Mouse (Mus musculus) midbrain, embryonic 10.5 days (tissue): Measurements from ENCODE around the gene Tecpr1. TPM values are rescaled to one million over a fixed set of nuclear protein-coding genes. Genes with fewer than 3 reads are reported as not detected.

Experiments
- DNase-seq: peaks from one replicate; pipeline ENCODE4 v3.0.0-alpha.2; 2017; ENCODE audit warnings: low spot score
- H3K27ac ChIP-seq: fragments of 300-500 bp; sonication (generic); replicated peaks from 2 replicates; pipeline ENCODE4 v1.5.1; 2016; ENCODE audit warnings: mild to moderate bottlenecking
- H3K27me3 ChIP-seq: fragments of 300-500 bp; sonication (generic); 2 replicates; pipeline ENCODE4 v1.6.1; 2016; ENCODE audit warnings: low read depth, mild to moderate bottlenecking; ENCODE audit not compliant: poor library complexity, severe bottlenecking
- H3K36me3 ChIP-seq: fragments of 300-500 bp; sonication (generic); 2 replicates; pipeline ENCODE4 v1.6.1; 2016; ENCODE audit warnings: mild to moderate bottlenecking, moderate library complexity
- H3K4me1 ChIP-seq: fragments of 300-500 bp; sonication (generic); 2 replicates; pipeline ENCODE4 v1.6.1; 2016
- H3K4me3 ChIP-seq: fragments of 300-500 bp; sonication (generic); 2 replicates; pipeline ENCODE4 v1.5.1; 2016; ENCODE audit warnings: mild to moderate bottlenecking, moderate library complexity
- H3K9me3 ChIP-seq: fragments of 300-500 bp; sonication (generic); replicated peaks from 2 replicates; pipeline ENCODE4 v1.6.1; 2016; ENCODE audit warnings: mild to moderate bottlenecking
- WGBS: fragments of 180-500 bp; shearing (Covaris S2); methylation state at CpG from one replicate; pipeline ENCODE4 v1.1.7; 2016; 5-methylcytosine and 5-hydroxymethylcytosine counted together
- polyA plus RNA-seq: library from polyadenylated mRNA; unstranded; fragments of >200 nt; fragmentation: Nextera tagmentation; extraction: Ambion mirVana; gene quantifications from 2 replicates; pipeline ENCODE4 v1.2.1, GENCODE M21; 2016

Gene Tecpr1
- polyA plus RNA-seq, 1 experiment from 2014 or later, result 21.7 TPM

- no peak for DNase-seq
- peak overlapping the region; percentile 92 for H3K4me3 ChIP-seq
- H3K4me1 ChIP-seq, result peaks cover 57% of the 10 kb centered on the region
- no peaks in the 10 kb centered on the region for H3K9me3 ChIP-seq
- peaks cover 57% of the 10 kb centered on the region for H3K36me3 ChIP-seq
- H3K27ac ChIP-seq, result 0 out of 2 replicates have a peak overlapping the region, but pooled peaks have one; percentile 29
- 42% methylated on average over 14 of the region's 14 CpGs for WGBS
- H3K27me3 ChIP-seq, result no peaks in the 10 kb centered on the region
Measured at GRCm38 (mm10) chr5:144258131-144258611, 34.8 kb upstream of the Tecpr1 start.

GRCm38 (mm10) chr5:144257451-144258110, 34.2 kb upstream of the Tecpr1 start:
- peak overlapping the region; percentile 92 for H3K4me3 ChIP-seq
- H3K27me3 ChIP-seq, result no peaks in the 10 kb centered on the region
- no peak for DNase-seq
- peaks cover 57% of the 10 kb centered on the region for H3K4me1 ChIP-seq
- peak overlapping the region; percentile 96 for H3K27ac ChIP-seq
- 80% methylated on average over 3 of the region's 3 CpGs for WGBS
- no peaks in the 10 kb centered on the region for H3K9me3 ChIP-seq
- H3K36me3 ChIP-seq, result peaks cover 52% of the 10 kb centered on the region

DNA sequence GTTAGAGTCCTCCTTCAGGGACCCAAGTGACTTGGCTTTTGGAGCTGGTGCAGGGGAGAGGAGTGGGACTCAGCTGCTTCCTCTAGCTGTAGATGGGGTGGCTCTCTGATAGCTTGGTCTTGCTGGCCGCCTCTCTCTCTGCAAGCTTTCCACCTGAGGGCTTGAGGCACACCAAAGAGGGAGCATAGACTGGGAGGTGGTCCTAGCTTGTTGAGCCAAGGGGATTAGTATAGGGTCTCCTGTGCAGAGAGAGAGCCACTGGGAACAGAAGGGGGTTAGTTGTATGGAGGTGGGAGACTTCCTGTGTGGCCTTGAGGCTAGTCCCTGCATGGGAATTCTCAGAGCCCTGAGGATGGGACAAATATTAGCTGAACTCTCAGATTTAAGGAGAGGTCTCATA, 33.5 kb upstream of the Tecpr1 start:
- 42% methylated on average over 1 of the region's 1 CpGs for WGBS
- peak overlapping the region; percentile 96 for H3K27ac ChIP-seq
- no peaks in the 10 kb centered on the region for H3K27me3 ChIP-seq
- no peak for DNase-seq
- peaks cover 47% of the 10 kb centered on the region for H3K36me3 ChIP-seq
- peak overlapping the region; percentile 92 for H3K4me3 ChIP-seq
- H3K4me1 ChIP-seq, result peaks cover 54% of the 10 kb centered on the region
- no peaks in the 10 kb centered on the region for H3K9me3 ChIP-seq

DNA sequence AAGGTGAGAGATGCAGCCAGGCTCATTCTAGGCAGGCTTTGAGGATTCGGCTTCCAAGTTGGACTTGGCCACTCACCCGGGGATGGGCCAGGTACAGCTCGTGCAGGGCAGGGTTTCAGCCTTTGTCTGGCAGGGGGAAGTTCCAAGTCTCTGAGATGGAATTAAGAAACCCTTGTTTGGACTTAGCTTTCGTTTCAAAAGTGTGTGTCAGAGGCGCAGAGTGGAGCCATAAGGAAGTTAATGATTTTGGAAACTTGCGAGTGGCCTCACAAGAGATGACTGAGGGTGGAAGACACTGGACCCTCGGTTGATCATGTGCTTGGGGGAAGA, 33.1 kb upstream of the Tecpr1 start:
- no peaks in the 10 kb centered on the region for H3K9me3 ChIP-seq
- no peak for DNase-seq
- WGBS, result 15% methylated on average over 7 of the region's 7 CpGs
- H3K27ac ChIP-seq, result peak overlapping the region; percentile 96
- H3K36me3 ChIP-seq, result peaks cover 43% of the 10 kb centered on the region
- no peaks in the 10 kb centered on the region for H3K27me3 ChIP-seq
- H3K4me3 ChIP-seq, result peak overlapping the region; percentile 92
- H3K4me1 ChIP-seq, result peaks cover 53% of the 10 kb centered on the region

DNA sequence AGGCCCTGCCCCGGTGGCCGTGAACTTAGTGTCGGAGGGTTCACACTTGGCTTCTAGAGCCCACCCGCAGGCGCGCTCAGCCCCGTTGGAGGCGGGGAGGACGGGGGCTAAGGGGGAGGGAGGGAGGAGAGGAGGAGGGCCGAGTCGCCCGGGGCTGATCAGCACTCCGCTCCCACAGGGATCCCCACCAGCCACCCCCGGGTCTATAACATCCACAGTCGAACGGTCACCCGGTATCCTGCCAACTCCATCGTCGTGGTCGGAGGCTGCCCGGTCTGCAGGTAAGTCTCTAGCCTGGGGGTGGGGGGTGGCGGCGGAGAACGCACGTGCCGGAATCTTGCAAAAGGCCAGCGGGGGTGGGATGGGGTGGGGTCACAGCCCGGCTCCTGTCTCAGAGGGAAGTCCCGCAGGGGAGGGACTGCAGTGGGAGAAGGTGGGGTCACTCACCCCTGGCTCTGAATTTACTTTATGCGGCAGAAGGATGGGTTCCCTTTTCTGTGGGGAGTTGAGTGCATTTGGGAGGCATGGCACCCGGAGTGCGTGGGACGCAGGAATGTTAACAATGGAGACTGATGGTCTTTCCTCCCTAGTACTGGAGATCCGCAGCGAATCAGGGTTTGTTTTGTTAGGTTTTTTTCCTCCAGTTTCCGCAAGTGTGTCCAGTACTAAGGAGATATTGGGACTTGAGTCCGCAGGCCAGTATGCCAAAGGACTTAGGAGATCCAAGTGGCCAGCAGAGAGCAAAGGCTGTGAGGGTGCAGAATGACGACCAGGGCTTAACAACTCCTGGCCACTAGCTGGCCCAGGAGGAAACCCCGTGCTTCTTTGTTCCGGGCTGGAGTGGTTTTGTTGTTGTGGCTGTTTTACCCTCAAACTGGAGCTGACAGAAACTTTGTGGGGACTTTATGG, 32.5 kb upstream of the Tecpr1 start:
- Histone ChIP-seq H3K27me3 (no peaks in the 10 kb centered on the region), H3K27ac (peak overlapping the region; percentile 96), H3K36me3 (peaks cover 37% of the 10 kb centered on the region), H3K4me3 (peak overlapping the region; percentile 92), H3K9me3 (no peaks in the 10 kb centered on the region), H3K4me1 (peaks cover 53% of the 10 kb centered on the region)
- under 1% methylated on average over 40 of the region's 40 CpGs for WGBS
- DNase-seq, result peak; percentile 76

DNA sequence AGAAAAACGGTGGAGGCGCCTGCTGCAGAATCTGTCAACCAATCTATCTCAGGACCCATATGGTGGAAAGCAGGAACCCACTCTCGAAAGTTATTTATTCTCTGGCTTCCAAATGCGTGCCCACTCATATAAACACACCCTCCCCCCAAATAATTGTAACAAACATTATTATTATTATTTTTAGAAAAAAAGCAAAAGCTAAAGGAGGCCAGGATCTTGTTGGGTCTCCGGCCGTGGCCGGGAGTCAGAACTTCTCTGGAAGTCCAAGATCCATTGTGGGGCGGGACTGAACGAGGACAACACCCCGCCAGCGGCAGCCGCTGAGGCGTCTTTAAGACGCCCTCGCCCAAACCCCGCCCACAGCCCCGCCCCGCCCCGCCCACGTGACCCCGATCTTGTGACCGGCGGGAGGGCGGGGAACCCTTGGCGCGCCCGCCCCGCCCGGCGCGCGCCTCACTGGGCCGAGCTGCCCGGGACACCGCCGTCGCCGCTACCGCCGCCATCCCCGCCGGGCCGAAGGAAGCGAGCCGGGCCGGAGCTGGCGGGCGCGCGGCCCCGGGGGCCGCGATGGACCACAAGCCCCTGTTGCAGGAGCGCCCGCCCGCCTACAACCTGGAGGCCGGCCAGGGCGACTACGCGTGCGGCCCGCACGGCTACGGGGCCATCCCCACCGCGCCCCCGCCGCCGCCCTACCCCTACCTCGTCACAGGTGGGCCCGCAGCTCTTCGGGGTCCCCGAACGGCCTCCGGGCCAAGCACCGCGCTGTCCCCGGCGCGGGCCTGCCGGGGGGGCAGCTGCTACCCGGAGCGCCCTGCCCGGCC, 31.6 kb upstream of the Tecpr1 start:
- DNase-seq, result peak; percentile 92
- peaks cover 28% of the 10 kb centered on the region for H3K36me3 ChIP-seq
- WGBS, result 1% methylated on average over 80 of the region's 84 CpGs
- H3K27me3 ChIP-seq, result no peaks in the 10 kb centered on the region
- peak overlapping the region; percentile 96 for H3K27ac ChIP-seq
- H3K9me3 ChIP-seq, result peaks cover 6% of the 10 kb centered on the region
- peaks cover 44% of the 10 kb centered on the region for H3K4me1 ChIP-seq
- peak overlapping the region; percentile 92 for H3K4me3 ChIP-seq

DNA sequence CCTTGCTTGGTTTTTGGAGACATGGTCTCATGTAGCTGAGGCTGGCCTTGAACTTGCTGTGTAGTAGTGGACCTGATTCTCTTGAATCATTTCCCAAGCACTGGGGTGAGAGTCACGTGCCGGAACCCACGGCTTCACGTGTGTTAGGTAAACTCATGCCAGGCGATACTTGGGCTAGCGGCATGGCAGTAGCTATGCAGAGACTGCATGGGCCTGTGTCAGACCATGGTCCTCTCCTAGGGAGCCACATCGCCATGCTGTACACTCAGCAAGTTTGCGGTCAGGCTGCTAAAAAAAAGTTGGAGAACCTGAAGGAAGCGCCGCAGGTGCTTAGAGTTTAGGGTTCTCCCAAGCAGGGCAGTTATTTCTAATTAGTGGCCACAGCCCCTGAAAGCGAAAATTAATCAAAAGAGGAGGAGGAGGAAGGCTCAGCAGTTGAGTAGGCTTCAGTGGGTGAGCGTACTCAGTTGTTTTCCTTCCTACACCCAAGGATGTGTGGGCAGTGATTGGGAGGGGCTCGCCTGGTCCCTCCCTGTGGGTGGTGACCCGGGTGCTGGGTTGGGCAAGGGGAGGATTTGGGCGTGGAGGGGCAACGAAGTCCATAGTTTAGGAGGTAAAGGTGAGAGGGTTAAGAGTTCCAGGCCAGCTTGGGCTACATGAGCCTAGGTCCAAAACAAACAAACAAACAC, 30.9 kb upstream of the Tecpr1 start:
- H3K27me3 ChIP-seq, result no peaks in the 10 kb centered on the region
- peak overlapping the region; percentile 96 for H3K27ac ChIP-seq
- DNase-seq, result no peak
- WGBS, result 60% methylated on average over 16 of the region's 16 CpGs
- H3K4me3 ChIP-seq, result peak overlapping the region; percentile 92
- peaks cover 39% of the 10 kb centered on the region for H3K4me1 ChIP-seq
- H3K9me3 ChIP-seq, result peaks cover 9% of the 10 kb centered on the region
- peaks cover 21% of the 10 kb centered on the region for H3K36me3 ChIP-seq

GRCm38 (mm10) chr5:144253212-144253611, 29.8 kb upstream of the Tecpr1 start:
- Histone ChIP-seq H3K36me3 (peaks cover 11% of the 10 kb centered on the region), H3K4me1 (peaks cover 28% of the 10 kb centered on the region)
- 76% methylated on average over 4 of the region's 4 CpGs for WGBS

GRCm38 (mm10) chr5:144251876-144252577, 28.6 kb upstream of the Tecpr1 start:
- DNase-seq, result no peak
- peaks cover 16% of the 10 kb centered on the region for H3K4me1 ChIP-seq
- WGBS, result 93% methylated on average over 13 of the region's 13 CpGs

More at GRCm38 (mm10) chr5:144253212-144253611, 29.8 kb upstream of the Tecpr1 start:
- DNase-seq, result no peak
- Histone ChIP-seq H3K4me3 (no peak overlapping the region), H3K9me3 (peaks cover 9% of the 10 kb centered on the region), H3K27ac (no peak overlapping the region), H3K27me3 (no peaks in the 10 kb centered on the region)

GRCm38 (mm10) chr5:144249871-144250270, 26.5 kb upstream of the Tecpr1 start:
- H3K27ac ChIP-seq, result no peak overlapping the region
- H3K9me3 ChIP-seq, result peaks cover 9% of the 10 kb centered on the region
- no peak overlapping the region for H3K4me3 ChIP-seq
- H3K4me1 ChIP-seq, result peaks cover 8% of the 10 kb centered on the region
- no peak for DNase-seq
- no peaks in the 10 kb centered on the region for H3K36me3 ChIP-seq
- no peaks in the 10 kb centered on the region for H3K27me3 ChIP-seq
- 72% methylated on average over 3 of the region's 3 CpGs for WGBS

More at GRCm38 (mm10) chr5:144251876-144252577, 28.6 kb upstream of the Tecpr1 start:
- Histone ChIP-seq H3K27me3 (no peaks in the 10 kb centered on the region), H3K27ac (no peak overlapping the region), H3K9me3 (peaks cover 9% of the 10 kb centered on the region), H3K4me3 (no peak overlapping the region), H3K36me3 (no peaks in the 10 kb centered on the region)

- WGBS, result 90% methylated on average over 10 of the region's 10 CpGs
- DNase-seq, result no peak
- H3K4me1 ChIP-seq, result no peaks in the 10 kb centered on the region
Measured at GRCm38 (mm10) chr5:144247906-144248585, 24.6 kb upstream of the Tecpr1 start.

More at GRCm38 (mm10) chr5:144247906-144248585, 24.6 kb upstream of the Tecpr1 start:
- Histone ChIP-seq H3K36me3 (no peaks in the 10 kb centered on the region), H3K4me3 (no peak overlapping the region), H3K9me3 (peaks cover 9% of the 10 kb centered on the region), H3K27me3 (no peaks in the 10 kb centered on the region), H3K27ac (no peak overlapping the region)
